Mouse (Mus musculus): ENCODE results near the gene Klk12. TPM values are rescaled to one million over a fixed set of nuclear protein-coding genes. Genes with fewer than 3 reads are reported as not detected.

Klk12 gene
- polyA plus RNA-seq, 1 experiment: not detected

- no peak overlapping the region for H3K4me3 ChIP-seq (ENCODE audit: insufficient read depth, low read depth, low read length)
- H3K4me1 ChIP-seq (ENCODE audit: control insufficient read depth, insufficient read depth, low read length): peaks cover 11% of the 10 kb centered on the region
- TF ChIP-seq CTCF (IDR thresholded peaks at IDR 0.05; ENCODE audit: insufficient read depth, low read depth, low read length) (no peak), POLR2A (IDR thresholded peaks at IDR 0.05; ENCODE audit: insufficient read depth, low read depth, low read length) (no peak)
- 91% methylated on average over 1 of the region's 1 CpGs for WGBS
- H3K27ac ChIP-seq (ENCODE audit: insufficient read depth, low read depth, low read length): no peak overlapping the region
These were observed 16.6 kb downstream of the Klk12 start for GRCm38 (mm10) chr7:43785286-43785685.

GRCm38 (mm10) chr7:43788096-43788495 is 19.4 kb downstream of the Klk12 start:
- Histone ChIP-seq H3K27ac (ENCODE audit: insufficient read depth, low read depth, low read length) (no peak overlapping the region), H3K4me3 (ENCODE audit: insufficient read depth, low read depth, low read length) (no peak overlapping the region), H3K4me1 (ENCODE audit: control insufficient read depth, insufficient read depth, low read length) (no peaks in the 10 kb centered on the region; the same call in 1 of the 2 replicates)
- TF ChIP-seq CTCF (IDR thresholded peaks at IDR 0.05; ENCODE audit: insufficient read depth, low read depth, low read length) (no peak), POLR2A (IDR thresholded peaks at IDR 0.05; ENCODE audit: insufficient read depth, low read depth, low read length) (no peak)
- WGBS: 63% methylated on average over 3 of the region's 3 CpGs

- no peak overlapping the region for H3K4me3 ChIP-seq (ENCODE audit: insufficient read depth, low read depth, low read length)
- no peak overlapping the region for H3K27ac ChIP-seq (ENCODE audit: insufficient read depth, low read depth, low read length)
- TF ChIP-seq CTCF (IDR thresholded peaks at IDR 0.05; ENCODE audit: insufficient read depth, low read depth, low read length) (no peak), POLR2A (IDR thresholded peaks at IDR 0.05; ENCODE audit: insufficient read depth, low read depth, low read length) (no peak)
- 77% methylated on average over 2 of the region's 2 CpGs for WGBS
- H3K4me1 ChIP-seq (ENCODE audit: control insufficient read depth, insufficient read depth, low read length): no peaks in the 10 kb centered on the region; the same call in 1 of the 2 replicates
These were observed 20.6 kb downstream of the Klk12 start for GRCm38 (mm10) chr7:43789295-43789694.

- Histone ChIP-seq H3K4me3 (ENCODE audit: insufficient read depth, low read depth, low read length) (no peak within 1 kb of the TSS), H3K27ac (ENCODE audit: insufficient read depth, low read depth, low read length) (no peak within 1 kb of the TSS), H3K4me1 (ENCODE audit: control insufficient read depth, insufficient read depth, low read length) (peaks cover 2% of the 10 kb centered on the region)
- 82% methylated on average over 7 of the region's 7 CpGs for WGBS
- TF ChIP-seq POLR2A (IDR thresholded peaks at IDR 0.05; ENCODE audit: insufficient read depth, low read depth, low read length) (no peak), CTCF (IDR thresholded peaks at IDR 0.05; ENCODE audit: insufficient read depth, low read depth, low read length) (no peak)
These were observed 22.9 kb downstream of the Klk12 start, which contains the start of gene Klk9 for GRCm38 (mm10) chr7:43791591-43791990. TSS of gene Klk9 (plus strand) at chr7:43791891.

GRCm38 (mm10) chr7:43796355-43796754 is 27.7 kb downstream of the Klk12 start:
- Histone ChIP-seq H3K4me1 (ENCODE audit: control insufficient read depth, insufficient read depth, low read length) (peaks cover 17% of the 10 kb centered on the region), H3K27ac (ENCODE audit: insufficient read depth, low read depth, low read length) (no peak overlapping the region), H3K4me3 (ENCODE audit: insufficient read depth, low read depth, low read length) (peak overlapping the region; percentile 58; the same call in 1 of the 2 replicates)
- TF ChIP-seq POLR2A (IDR thresholded peaks at IDR 0.05; ENCODE audit: insufficient read depth, low read depth, low read length): no peak
- no peak for TF ChIP-seq CTCF (IDR thresholded peaks at IDR 0.05; ENCODE audit: insufficient read depth, low read depth, low read length)
- 3% methylated on average over 8 of the region's 8 CpGs for WGBS

GRCm38 (mm10) chr7:43797333-43797769 is 28.7 kb downstream of the Klk12 start, which contains the start of gene Klk8:
TSS of gene Klk8 (plus strand) at chr7:43797577.
- TF ChIP-seq CTCF (IDR thresholded peaks at IDR 0.05; ENCODE audit: insufficient read depth, low read depth, low read length) (no peak), POLR2A (IDR thresholded peaks at IDR 0.05; ENCODE audit: insufficient read depth, low read depth, low read length) (no peak)
- Histone ChIP-seq H3K4me1 (ENCODE audit: control insufficient read depth, insufficient read depth, low read length) (peaks cover 17% of the 10 kb centered on the region), H3K4me3 (ENCODE audit: insufficient read depth, low read depth, low read length) (peak within 1 kb of the TSS; percentile 58), H3K27ac (ENCODE audit: insufficient read depth, low read depth, low read length) (no peak within 1 kb of the TSS)
- WGBS: under 1% methylated on average over 28 of the region's 28 CpGs

- Histone ChIP-seq H3K27ac (ENCODE audit: insufficient read depth, low read depth, low read length) (no peak overlapping the region), H3K4me3 (ENCODE audit: insufficient read depth, low read depth, low read length) (peak overlapping the region; percentile 58; the same call in 1 of the 2 replicates), H3K4me1 (ENCODE audit: control insufficient read depth, insufficient read depth, low read length) (peaks cover 17% of the 10 kb centered on the region)
- TF ChIP-seq CTCF (IDR thresholded peaks at IDR 0.05; ENCODE audit: insufficient read depth, low read depth, low read length): no peak
- no peak for TF ChIP-seq POLR2A (IDR thresholded peaks at IDR 0.05; ENCODE audit: insufficient read depth, low read depth, low read length)
- 34% methylated on average over 13 of the region's 13 CpGs for WGBS
These were observed 29.3 kb downstream of the Klk12 start for GRCm38 (mm10) chr7:43797844-43798462.

GRCm38 (mm10) chr7:43799876-43800275 is 31.2 kb downstream of the Klk12 start:
- H3K27ac ChIP-seq (ENCODE audit: insufficient read depth, low read depth, low read length): no peak overlapping the region
- WGBS: 70% methylated on average over 7 of the region's 7 CpGs
- TF ChIP-seq POLR2A (IDR thresholded peaks at IDR 0.05; ENCODE audit: insufficient read depth, low read depth, low read length): no peak
- TF ChIP-seq CTCF (IDR thresholded peaks at IDR 0.05; ENCODE audit: insufficient read depth, low read depth, low read length): no peak
- H3K4me3 ChIP-seq (ENCODE audit: insufficient read depth, low read depth, low read length): no peak overlapping the region
- H3K4me1 ChIP-seq (ENCODE audit: control insufficient read depth, insufficient read depth, low read length): peaks cover 17% of the 10 kb centered on the region

- Histone ChIP-seq H3K4me3 (ENCODE audit: insufficient read depth, low read depth, low read length) (no peak within 1 kb of the TSS), H3K4me1 (ENCODE audit: control insufficient read depth, insufficient read depth, low read length) (no peaks in the 10 kb centered on the region), H3K27ac (ENCODE audit: insufficient read depth, low read depth, low read length) (no peak within 1 kb of the TSS)
- 41% methylated on average over 5 of the region's 5 CpGs for WGBS
- no peak for TF ChIP-seq POLR2A (IDR thresholded peaks at IDR 0.05; ENCODE audit: insufficient read depth, low read depth, low read length)
- TF ChIP-seq CTCF (IDR thresholded peaks at IDR 0.05; ENCODE audit: insufficient read depth, low read depth, low read length): no peak
These were observed 42.3 kb downstream of the Klk12 start, which contains the start of gene Klk7 for GRCm38 (mm10) chr7:43810994-43811393. TSS of gene Klk7 (plus strand) at chr7:43811294.

Data from olfactory bulb, adult 2 months (tissue).